Mouse (Mus musculus) midbrain, embryonic 15.5 days (tissue): ENCODE measurements at regions not wholly inside any gene's neighbourhood (a gene's known extent, or its start where the extent isn't known, plus 50 kb on each side); places are given as distances from the start of the nearest gene placed in this dataset.

Experiments
- ATAC-seq: fragments of 200-750 bp; cut with Nextera tagmentation; replicated peaks from 2 replicates; pipeline ENCODE4 v1.8.0; 2017; ENCODE audit warnings: moderate TSS enrichment
- H3K27ac ChIP-seq: fragments of 300-500 bp; sonication (generic); 2 replicates; pipeline ENCODE4 v1.5.1; 2015; ENCODE audit warnings: mild to moderate bottlenecking, inconsistent platforms
- H3K27me3 ChIP-seq: fragments of 300-500 bp; sonication (generic); replicated peaks from 2 replicates; pipeline ENCODE4 v1.6.1; 2015; ENCODE audit warnings: inconsistent platforms
- H3K36me3 ChIP-seq: fragments of 300-500 bp; sonication (generic); replicated peaks from 2 replicates; pipeline ENCODE4 v1.6.1; 2015; ENCODE audit warnings: inconsistent platforms
- H3K4me1 ChIP-seq: fragments of 300-500 bp; sonication (generic); 2 replicates; pipeline ENCODE4 v1.6.1; 2015; ENCODE audit warnings: inconsistent platforms
- H3K4me2 ChIP-seq: fragments of 300-500 bp; sonication (generic); 2 replicates; pipeline ENCODE4 v1.6.1; 2015; ENCODE audit warnings: inconsistent platforms, mild to moderate bottlenecking, moderate library complexity
- H3K4me3 ChIP-seq: fragments of 300-500 bp; sonication (generic); 2 replicates; pipeline ENCODE4 v1.5.1; 2015; ENCODE audit warnings: mild to moderate bottlenecking, inconsistent platforms
- H3K9ac ChIP-seq: fragments of 300-500 bp; sonication (generic); 2 replicates; pipeline ENCODE4 v1.6.1; 2015; ENCODE audit warnings: mild to moderate bottlenecking, inconsistent platforms
- H3K9me3 ChIP-seq: fragments of 300-500 bp; sonication (generic); 2 replicates; pipeline ENCODE4 v1.6.1; 2016; ENCODE audit warnings: inconsistent platforms
- WGBS: fragments of 180-500 bp; shearing (Covaris S2); methylation state at CpG from one replicate; pipeline ENCODE4 v1.1.7; 2015; ENCODE audit warnings: mixed read lengths; 5-methylcytosine and 5-hydroxymethylcytosine counted together

DNA sequence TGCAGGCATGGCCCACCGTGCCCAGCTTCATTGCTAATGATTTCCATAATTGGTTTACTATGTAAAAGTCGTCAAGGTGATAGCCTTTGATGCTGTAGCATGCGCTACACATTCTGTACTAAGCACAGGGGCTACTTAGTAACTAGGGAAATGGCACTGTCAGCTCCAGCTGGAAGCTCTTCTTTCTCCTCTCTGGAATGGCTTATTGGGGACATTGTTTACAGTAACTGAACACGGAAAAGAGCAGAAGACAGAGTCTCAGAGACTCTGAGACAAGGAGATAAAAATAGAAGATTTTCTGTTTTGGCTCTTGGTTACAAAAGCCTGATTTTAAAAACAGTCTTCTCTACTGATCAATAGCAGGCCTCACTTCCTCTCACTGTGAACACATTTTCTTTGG is 178.3 kb downstream of the Ktn1 start:
- Histone ChIP-seq H3K4me2 (no peak overlapping the region), H3K4me3 (no peak overlapping the region), H3K27me3 (no peaks in the 10 kb centered on the region), H3K9me3 (no peaks in the 10 kb centered on the region), H3K4me1 (no peaks in the 10 kb centered on the region), H3K36me3 (no peaks in the 10 kb centered on the region), H3K9ac (no peak overlapping the region), H3K27ac (no peak overlapping the region)
- ATAC-seq = no peak
- 69% methylated on average over 4 of the region's 4 CpGs for WGBS

DNA sequence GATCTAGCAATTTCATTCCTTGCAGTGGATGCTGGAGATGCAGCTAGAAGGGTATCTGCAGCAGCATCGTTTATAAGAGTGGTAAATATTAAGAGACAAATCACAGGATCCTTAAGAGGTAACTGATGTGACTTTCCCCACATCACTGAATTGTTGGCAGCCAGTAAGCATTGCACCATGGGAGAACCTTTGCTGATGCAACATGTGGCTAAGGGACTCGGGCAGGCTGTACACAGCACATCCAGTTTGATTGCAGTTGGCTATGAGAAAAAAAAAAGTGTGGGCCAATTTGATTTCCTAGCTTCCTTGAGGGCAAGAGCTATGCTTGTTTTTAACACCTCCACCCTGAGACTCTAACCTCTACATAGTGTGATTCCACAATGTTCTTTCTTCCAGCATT is 179.4 kb downstream of the Ktn1 start:
- 87% methylated on average over 2 of the region's 2 CpGs for WGBS

DNA sequence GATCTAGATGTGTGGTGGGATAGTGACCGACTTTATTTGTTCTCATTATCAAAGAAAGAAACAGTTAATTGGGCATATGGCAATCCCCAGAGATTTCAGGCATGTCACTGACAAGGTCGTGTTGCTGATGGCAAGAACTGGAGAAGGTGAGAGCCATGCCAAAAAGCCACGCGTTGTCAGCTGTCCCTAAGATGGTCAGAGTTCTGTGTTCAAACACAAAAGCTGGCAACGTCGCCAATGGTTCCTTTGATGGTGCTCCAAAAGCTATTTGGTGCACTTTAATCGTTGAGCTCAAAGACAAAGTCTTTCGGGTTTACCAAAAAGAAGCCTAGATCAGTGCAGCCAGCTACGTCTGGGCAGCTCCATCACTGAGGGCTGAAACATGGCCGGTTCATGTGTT is 185.4 kb downstream of the Ktn1 start:
- Histone ChIP-seq H3K27ac (no peak overlapping the region), H3K27me3 (no peaks in the 10 kb centered on the region), H3K36me3 (no peaks in the 10 kb centered on the region), H3K9me3 (no peaks in the 10 kb centered on the region), H3K9ac (no peak overlapping the region), H3K4me3 (no peak overlapping the region), H3K4me2 (no peak overlapping the region), H3K4me1 (no peaks in the 10 kb centered on the region)
- WGBS = 73% methylated on average over 10 of the region's 10 CpGs
- ATAC-seq = no peak

More for the DNA sequence above, 179.4 kb downstream of the Ktn1 start:
- no peaks in the 10 kb centered on the region for H3K36me3 ChIP-seq
- H3K4me2 ChIP-seq = no peak overlapping the region
- H3K27me3 ChIP-seq = no peaks in the 10 kb centered on the region
- no peak overlapping the region for H3K9ac ChIP-seq
- no peaks in the 10 kb centered on the region for H3K9me3 ChIP-seq
- H3K4me3 ChIP-seq = no peak overlapping the region
- H3K4me1 ChIP-seq = no peaks in the 10 kb centered on the region
- no peak for ATAC-seq
- H3K27ac ChIP-seq = no peak overlapping the region

DNA sequence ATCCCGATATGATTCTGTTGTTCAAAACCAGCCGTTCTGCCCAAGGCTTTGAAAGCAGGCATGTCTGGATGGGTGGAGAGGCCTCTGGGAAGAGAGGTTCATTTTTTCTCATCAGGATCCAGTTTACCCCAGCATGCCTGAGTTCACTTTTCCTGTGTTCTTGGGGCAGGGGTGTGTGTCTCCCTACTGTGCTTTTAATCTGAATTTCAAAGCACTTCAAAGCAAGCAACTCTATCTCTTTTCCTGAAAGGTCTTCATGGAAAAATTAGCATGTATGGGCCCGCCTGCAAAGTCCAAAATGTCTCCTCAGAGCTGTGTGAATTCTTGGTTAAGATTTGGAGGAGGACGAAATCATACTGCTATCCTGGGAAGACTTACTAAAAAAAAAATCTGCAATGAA is 187.2 kb downstream of the Ktn1 start:
- H3K27me3 ChIP-seq = no peaks in the 10 kb centered on the region
- H3K4me2 ChIP-seq = no peak overlapping the region
- no peaks in the 10 kb centered on the region for H3K36me3 ChIP-seq
- ATAC-seq = no peak
- no peaks in the 10 kb centered on the region for H3K9me3 ChIP-seq
- WGBS = 74% methylated on average over 4 of the region's 4 CpGs
- H3K4me3 ChIP-seq = no peak overlapping the region
- no peak overlapping the region for H3K27ac ChIP-seq
- H3K9ac ChIP-seq = no peak overlapping the region
- H3K4me1 ChIP-seq = 0 out of 2 replicates have a peak, but pooled peaks cover 5% of the 10 kb centered on the region

DNA sequence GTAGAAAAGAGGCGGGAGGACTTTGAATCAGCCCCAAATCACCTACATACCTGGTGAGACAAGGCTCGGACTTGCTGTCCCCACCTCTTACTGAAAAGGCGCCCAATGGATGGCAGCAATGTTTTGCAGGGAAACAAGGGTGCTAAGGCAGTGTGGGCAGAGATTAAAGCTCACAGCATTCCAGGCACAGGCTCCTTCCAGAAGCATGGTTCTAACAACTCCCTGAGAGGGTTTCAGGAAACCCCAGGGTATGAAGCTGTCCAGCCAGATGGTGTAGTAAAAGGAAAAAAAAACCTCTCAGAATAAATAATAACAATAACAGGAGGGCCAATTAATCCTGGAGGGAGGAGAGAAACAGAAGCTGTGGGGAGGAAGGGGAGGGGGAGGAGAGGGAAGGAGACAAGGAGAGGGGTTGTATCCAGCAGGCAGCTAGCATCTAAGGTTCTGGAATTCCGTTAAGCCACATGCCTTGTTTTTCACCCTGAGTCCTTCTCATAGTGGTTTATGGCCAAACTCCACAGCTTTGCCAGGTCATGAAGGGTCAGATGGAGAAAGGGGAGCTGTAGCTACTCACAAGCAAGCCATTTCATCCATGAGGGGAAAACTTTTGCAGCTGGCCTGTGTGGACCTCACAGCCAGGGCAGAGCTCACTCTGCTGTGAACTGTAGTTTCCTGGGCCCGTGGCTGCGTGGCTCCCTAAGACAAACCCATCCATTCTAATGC is 191.4 kb downstream of the Ktn1 start:
- 61% methylated on average over 6 of the region's 6 CpGs for WGBS
- Histone ChIP-seq H3K27ac (no peak overlapping the region), H3K36me3 (no peaks in the 10 kb centered on the region), H3K9ac (no peak overlapping the region), H3K4me1 (0 out of 2 replicates have a peak, but pooled peaks cover 5% of the 10 kb centered on the region), H3K4me3 (no peak overlapping the region), H3K9me3 (no peaks in the 10 kb centered on the region), H3K4me2 (no peak overlapping the region), H3K27me3 (no peaks in the 10 kb centered on the region)
- ATAC-seq = no peak

DNA sequence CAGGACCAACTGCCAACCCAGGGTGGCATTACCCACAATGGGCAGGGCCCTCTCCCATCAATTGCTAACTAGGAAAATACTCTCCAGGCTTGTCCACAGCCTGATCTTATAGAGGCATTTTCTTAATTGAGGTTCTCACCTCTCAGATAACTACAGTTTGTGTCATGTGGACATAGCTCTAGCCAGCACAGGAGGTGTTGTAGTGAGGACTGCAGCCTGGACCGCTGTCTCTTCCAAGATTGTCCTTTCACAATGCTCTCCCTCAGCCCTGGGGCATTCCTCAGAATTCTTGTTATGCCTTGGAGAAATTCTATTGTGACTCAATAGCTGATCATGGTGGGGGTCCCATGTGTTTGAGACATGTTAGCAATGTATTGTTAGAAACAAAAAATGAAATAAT is 196.1 kb downstream of the Ktn1 start:
- no peak for ATAC-seq
- H3K27ac ChIP-seq = no peak overlapping the region

DNA sequence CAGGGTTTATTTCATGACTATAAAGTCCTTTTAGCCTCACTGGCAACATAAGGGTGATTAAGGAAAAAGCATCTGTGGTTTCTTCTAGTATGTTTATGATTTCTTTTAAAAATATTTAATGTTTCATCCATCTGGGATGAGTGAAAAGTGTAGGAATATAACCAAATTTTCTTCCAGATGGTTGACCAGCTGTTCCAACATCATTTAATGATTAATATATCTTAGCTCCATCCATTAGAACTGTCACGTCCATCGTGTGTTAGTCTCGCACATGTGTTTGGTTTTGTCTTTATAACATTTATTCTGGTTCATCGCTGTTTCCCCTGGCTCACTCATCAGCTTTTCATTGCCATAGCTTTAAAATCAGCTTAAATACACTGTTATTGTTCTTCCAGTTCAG is 200.6 kb downstream of the Ktn1 start:
- no peaks in the 10 kb centered on the region for H3K4me1 ChIP-seq
- no peaks in the 10 kb centered on the region for H3K9me3 ChIP-seq
- no peaks in the 10 kb centered on the region for H3K27me3 ChIP-seq
- H3K4me3 ChIP-seq = no peak overlapping the region
- 85% methylated on average over 4 of the region's 4 CpGs for WGBS
- ATAC-seq = no peak
- no peak overlapping the region for H3K27ac ChIP-seq
- H3K36me3 ChIP-seq = no peaks in the 10 kb centered on the region
- no peak overlapping the region for H3K9ac ChIP-seq
- no peak overlapping the region for H3K4me2 ChIP-seq

More for the DNA sequence above, 196.1 kb downstream of the Ktn1 start:
- no peaks in the 10 kb centered on the region for H3K9me3 ChIP-seq
- H3K9ac ChIP-seq = no peak overlapping the region
- no peaks in the 10 kb centered on the region for H3K27me3 ChIP-seq
- H3K36me3 ChIP-seq = no peaks in the 10 kb centered on the region
- 82% methylated on average over 1 of the region's 1 CpGs for WGBS
- H3K4me1 ChIP-seq = 0 out of 2 replicates have a peak, but pooled peaks cover 2% of the 10 kb centered on the region
- H3K4me2 ChIP-seq = no peak overlapping the region
- H3K4me3 ChIP-seq = no peak overlapping the region

DNA sequence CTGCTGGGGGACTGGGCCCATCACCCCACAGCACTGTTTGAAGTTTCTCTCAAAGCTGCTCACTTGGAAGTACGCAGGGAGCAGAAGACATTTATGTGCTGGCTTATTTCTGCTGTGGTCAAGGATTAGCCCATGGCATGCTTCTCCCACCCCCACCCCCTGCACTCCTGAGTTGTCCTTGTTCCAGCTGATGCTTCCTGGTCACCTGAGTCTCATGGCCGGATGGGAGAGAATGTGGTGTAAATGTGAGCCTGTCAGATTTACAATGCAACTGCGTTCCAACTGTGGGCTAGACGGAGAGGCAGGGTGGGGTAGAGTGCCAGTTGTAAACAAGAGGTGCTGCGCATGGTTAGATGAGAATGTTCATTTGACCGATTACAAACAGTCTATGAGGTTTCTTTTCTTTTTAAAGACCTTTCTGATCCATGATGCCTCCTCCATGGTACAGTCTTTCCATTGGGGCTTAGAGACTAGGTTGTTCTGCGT is 208.1 kb downstream of the Ktn1 start:
- no peaks in the 10 kb centered on the region for H3K36me3 ChIP-seq
- H3K9ac ChIP-seq = no peak overlapping the region
- no peak for ATAC-seq
- no peak overlapping the region for H3K4me2 ChIP-seq
- no peaks in the 10 kb centered on the region for H3K27me3 ChIP-seq
- H3K4me1 ChIP-seq = no peaks in the 10 kb centered on the region
- no peaks in the 10 kb centered on the region for H3K9me3 ChIP-seq
- 52% methylated on average over 7 of the region's 7 CpGs for WGBS
- H3K27ac ChIP-seq = no peak overlapping the region
- H3K4me3 ChIP-seq = no peak overlapping the region

DNA sequence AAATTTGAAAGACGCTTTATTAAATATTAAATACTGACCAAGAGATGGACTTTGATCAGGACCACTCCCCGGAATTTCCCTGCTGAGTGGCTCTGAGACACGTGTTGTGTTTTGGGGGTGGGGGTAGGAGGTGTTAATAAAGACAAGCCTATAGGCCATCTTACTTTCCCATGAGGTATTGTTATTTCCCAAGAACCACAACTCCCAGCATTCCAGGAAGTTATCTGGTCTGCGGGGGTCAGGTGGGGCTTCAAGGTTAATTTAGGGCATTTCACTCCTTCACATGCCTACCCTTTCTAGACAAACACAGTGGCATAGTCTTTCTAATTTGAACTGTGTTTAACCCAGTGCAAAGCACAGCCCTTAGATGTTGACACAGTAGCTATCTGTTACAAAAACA is 209.0 kb downstream of the Ktn1 start:
- Histone ChIP-seq H3K4me1 (no peaks in the 10 kb centered on the region), H3K4me3 (no peak overlapping the region), H3K9me3 (no peaks in the 10 kb centered on the region), H3K36me3 (no peaks in the 10 kb centered on the region), H3K27ac (no peak overlapping the region), H3K9ac (no peak overlapping the region), H3K27me3 (no peaks in the 10 kb centered on the region), H3K4me2 (no peak overlapping the region)
- WGBS = 74% methylated on average over 4 of the region's 4 CpGs
- no peak for ATAC-seq

DNA sequence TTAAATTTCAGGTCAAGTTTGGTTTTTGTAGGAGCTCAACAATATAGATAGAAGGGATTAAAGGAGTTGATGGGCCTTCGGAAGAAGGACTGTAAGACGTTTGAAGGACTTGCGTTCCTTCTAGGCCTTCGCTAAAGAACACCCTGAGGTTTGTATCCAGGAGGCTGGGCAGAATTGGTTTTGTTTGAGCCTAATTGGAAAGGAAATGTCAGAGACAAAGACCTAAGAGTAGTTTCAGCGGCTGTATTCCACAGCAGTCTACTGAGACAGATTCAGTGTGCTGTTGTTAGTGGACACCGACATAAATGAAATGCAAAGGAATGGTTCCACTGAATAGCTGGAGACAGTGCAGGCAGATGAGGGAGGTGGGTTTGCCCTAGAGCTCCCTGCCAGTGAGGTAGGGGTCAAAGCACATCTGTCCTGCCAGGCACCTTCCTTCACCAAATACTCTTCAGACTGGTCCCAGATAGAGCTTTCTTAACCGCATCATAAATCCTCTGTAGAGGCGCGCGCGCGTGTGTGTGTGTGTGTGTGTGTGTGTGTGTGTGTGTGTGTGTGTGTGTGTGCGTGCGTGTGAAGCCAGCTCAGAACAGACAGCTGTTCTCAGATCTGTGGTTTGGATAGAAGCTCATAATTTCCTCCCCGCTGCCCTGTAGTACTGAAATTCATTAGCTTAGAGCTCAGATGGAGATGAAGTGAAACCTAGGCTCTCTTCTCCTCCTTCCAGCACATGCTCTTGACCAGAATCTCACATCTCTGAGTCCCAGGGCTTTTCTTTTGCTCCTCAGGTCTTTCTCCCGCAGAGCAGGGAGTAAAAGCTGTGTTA is 209.7 kb downstream of the Ktn1 start:
- H3K27me3 ChIP-seq = no peaks in the 10 kb centered on the region
- H3K9me3 ChIP-seq = no peaks in the 10 kb centered on the region
- no peak overlapping the region for H3K9ac ChIP-seq
- no peak overlapping the region for H3K4me2 ChIP-seq
- H3K36me3 ChIP-seq = no peaks in the 10 kb centered on the region
- H3K4me3 ChIP-seq = no peak overlapping the region
- H3K4me1 ChIP-seq = no peaks in the 10 kb centered on the region
- H3K27ac ChIP-seq = no peak overlapping the region
- no peak for ATAC-seq
- WGBS = 69% methylated on average over 16 of the region's 16 CpGs

DNA sequence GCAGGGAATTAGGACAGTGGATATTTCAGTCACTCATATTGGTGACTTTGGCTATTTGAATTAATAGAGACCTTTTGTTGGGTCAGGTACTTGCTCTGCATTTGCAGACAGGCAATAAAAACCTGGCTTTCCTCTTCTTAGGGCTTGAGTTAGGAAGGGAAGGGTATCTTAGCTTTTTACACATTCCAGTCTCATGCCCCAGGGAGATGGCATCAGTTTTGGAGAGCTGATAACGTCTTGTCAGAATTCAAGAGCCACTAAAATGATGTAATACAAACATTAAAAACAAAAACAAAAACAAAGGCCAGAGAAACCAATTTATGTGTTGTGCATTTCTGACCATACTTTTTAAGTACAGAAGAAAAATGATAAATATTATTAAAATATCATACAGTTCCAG is 214.3 kb downstream of the Ktn1 start:
- 56% methylated on average over 1 of the region's 1 CpGs for WGBS

DNA sequence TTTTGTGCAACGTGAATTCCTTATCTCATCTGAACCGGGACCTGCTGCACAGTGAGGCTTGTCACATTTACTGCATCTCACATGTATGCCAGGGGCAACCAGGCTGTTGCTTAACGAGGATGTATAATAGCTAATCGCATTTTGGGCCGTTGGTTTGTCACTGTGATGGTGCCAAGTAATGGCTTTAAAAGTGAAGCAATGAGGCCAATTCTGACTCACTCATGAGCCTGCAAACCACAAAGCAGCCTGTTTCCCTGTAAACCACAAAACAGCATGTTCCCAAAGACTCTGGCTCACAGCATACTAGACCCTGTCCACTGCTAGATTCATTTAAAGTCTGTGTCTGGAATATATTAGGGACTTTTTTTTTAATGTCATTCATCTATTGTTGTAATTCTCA is 214.8 kb downstream of the Ktn1 start:
- no peak for ATAC-seq
- H3K27ac ChIP-seq = no peak overlapping the region
- no peak overlapping the region for H3K4me2 ChIP-seq
- no peaks in the 10 kb centered on the region for H3K27me3 ChIP-seq
- H3K9ac ChIP-seq = no peak overlapping the region
- no peak overlapping the region for H3K4me3 ChIP-seq
- H3K4me1 ChIP-seq = no peaks in the 10 kb centered on the region
- no peaks in the 10 kb centered on the region for H3K9me3 ChIP-seq
- no peaks in the 10 kb centered on the region for H3K36me3 ChIP-seq
- 46% methylated on average over 5 of the region's 5 CpGs for WGBS

More for the DNA sequence above, 214.3 kb downstream of the Ktn1 start:
- no peaks in the 10 kb centered on the region for H3K27me3 ChIP-seq
- no peak overlapping the region for H3K27ac ChIP-seq
- ATAC-seq = no peak
- H3K9ac ChIP-seq = no peak overlapping the region
- no peaks in the 10 kb centered on the region for H3K4me1 ChIP-seq
- H3K4me2 ChIP-seq = no peak overlapping the region
- H3K9me3 ChIP-seq = no peaks in the 10 kb centered on the region
- no peaks in the 10 kb centered on the region for H3K36me3 ChIP-seq
- H3K4me3 ChIP-seq = no peak overlapping the region
